Mouse (Mus musculus): Measurements from ENCODE around the gene Rnpepl1.

- TF ChIP-seq GATA1 (IDR thresholded peaks at IDR 0.05; ENCODE audit: low read length) (no peak), TAL1 (IDR thresholded peaks at IDR 0.05; ENCODE audit: low read length) (no peak)
These were observed 40.0 kb downstream of the Rnpepl1 start, which contains the start of gene Gpr35 for GRCm38 (mm10) chr1:92950607-92951006.

All from erythroblast, embryonic 14.5 days (primary cell).